Mouse (Mus musculus) limb, embryonic 15.5 days (tissue): ENCODE data around the gene Necap2. TPM values are rescaled to one million over a fixed set of nuclear protein-coding genes. Genes with fewer than 3 reads are reported as not detected.

Experiments
- ATAC-seq: fragments of 200-750 bp; cut with Nextera tagmentation; 2 replicates; pipeline ENCODE4 v1.8.0; 2017; ENCODE audit warnings: low read depth, moderate TSS enrichment; ENCODE audit not compliant: insufficient number of reproducible peaks, low FRiP score, low TSS enrichment
- H3K27ac ChIP-seq: fragments of 300-500 bp; sonication (generic); 2 replicates; pipeline ENCODE4 v1.5.1; 2015; ENCODE audit warnings: moderate library complexity, mild to moderate bottlenecking, inconsistent platforms
- H3K27me3 ChIP-seq: fragments of 300-500 bp; sonication (generic); 2 replicates; pipeline ENCODE4 v1.6.1; 2015; ENCODE audit warnings: inconsistent platforms
- H3K36me3 ChIP-seq: fragments of 300-500 bp; sonication (generic); 2 replicates; pipeline ENCODE4 v1.6.1; 2015; ENCODE audit warnings: inconsistent platforms
- H3K4me1 ChIP-seq: fragments of 300-500 bp; sonication (generic); 2 replicates; pipeline ENCODE4 v1.6.1; 2015; ENCODE audit warnings: inconsistent platforms
- H3K4me2 ChIP-seq: fragments of 300-500 bp; sonication (generic); 2 replicates; pipeline ENCODE4 v1.6.1; 2015; ENCODE audit warnings: mild to moderate bottlenecking, inconsistent platforms
- H3K4me3 ChIP-seq: fragments of 300-500 bp; sonication (generic); 2 replicates; pipeline ENCODE4 v1.5.1; 2015; ENCODE audit warnings: mild to moderate bottlenecking, inconsistent platforms
- H3K9ac ChIP-seq: fragments of 300-500 bp; sonication (generic); 2 replicates; pipeline ENCODE4 v1.6.1; 2015; ENCODE audit warnings: inconsistent platforms
- H3K9me3 ChIP-seq: fragments of 300-500 bp; sonication (generic); 2 replicates; pipeline ENCODE4 v1.6.1; 2016; ENCODE audit warnings: inconsistent platforms
- WGBS: fragments of 180-500 bp; shearing (Covaris S2); methylation state at CpG from one replicate; pipeline ENCODE4 v1.1.7; 2015; 5-methylcytosine and 5-hydroxymethylcytosine counted together
- polyA plus RNA-seq: library from polyadenylated mRNA; unstranded; fragments of >200 nt; fragmentation: Nextera tagmentation; extraction: Ambion mirVana; gene quantifications from 2 replicates; pipeline ENCODE4 v1.2.1, GENCODE M21; 2015

The Necap2 gene
- polyA plus RNA-seq, 1 experiment from 2014 or later = 95.8 TPM

- Histone ChIP-seq H3K36me3 (peaks cover 23% of the 10 kb centered on the region), H3K4me2 (no peak overlapping the region), H3K4me1 (peaks cover 9% of the 10 kb centered on the region), H3K9me3 (no peaks in the 10 kb centered on the region), H3K27ac (no peak overlapping the region), H3K27me3 (no peaks in the 10 kb centered on the region), H3K9ac (no peak overlapping the region), H3K4me3 (no peak overlapping the region)
- ATAC-seq = no peak
- 42% methylated on average over 17 of the region's 17 CpGs for WGBS
These were observed 24.5 kb downstream of the Necap2 start for GRCm38 (mm10) chr4:141053568-141054161.

- no peak for ATAC-seq
- Histone ChIP-seq H3K4me2 (no peak overlapping the region), H3K36me3 (peaks cover 25% of the 10 kb centered on the region), H3K9ac (no peak overlapping the region), H3K27me3 (no peaks in the 10 kb centered on the region), H3K4me3 (no peak overlapping the region), H3K27ac (no peak overlapping the region), H3K4me1 (peaks cover 9% of the 10 kb centered on the region), H3K9me3 (no peaks in the 10 kb centered on the region)
- 60% methylated on average over 8 of the region's 8 CpGs for WGBS
These were observed 25.0 kb downstream of the Necap2 start for GRCm38 (mm10) chr4:141053138-141053537.

GRCm38 (mm10) chr4:141052442-141052841 is 25.7 kb downstream of the Necap2 start:
- no peaks in the 10 kb centered on the region for H3K27me3 ChIP-seq
- no peak overlapping the region for H3K9ac ChIP-seq
- peaks cover 22% of the 10 kb centered on the region for H3K36me3 ChIP-seq
- no peak overlapping the region for H3K27ac ChIP-seq
- WGBS = 82% methylated on average over 12 of the region's 12 CpGs
- no peak overlapping the region for H3K4me3 ChIP-seq
- no peaks in the 10 kb centered on the region for H3K9me3 ChIP-seq
- H3K4me2 ChIP-seq = no peak overlapping the region
- peaks cover 9% of the 10 kb centered on the region for H3K4me1 ChIP-seq
- ATAC-seq = no peak

GRCm38 (mm10) chr4:141049476-141049835 is 28.7 kb downstream of the Necap2 start:
- Histone ChIP-seq H3K9me3 (no peaks in the 10 kb centered on the region), H3K9ac (no peak overlapping the region), H3K36me3 (peaks cover 30% of the 10 kb centered on the region)

GRCm38 (mm10) chr4:141048810-141049475 is 29.2 kb downstream of the Necap2 start:
- Histone ChIP-seq H3K36me3 (peaks cover 30% of the 10 kb centered on the region), H3K9me3 (no peaks in the 10 kb centered on the region), H3K4me2 (no peak overlapping the region), H3K9ac (no peak overlapping the region), H3K4me1 (peaks cover 12% of the 10 kb centered on the region), H3K4me3 (no peak overlapping the region), H3K27me3 (no peaks in the 10 kb centered on the region), H3K27ac (no peak overlapping the region)
- 88% methylated on average over 17 of the region's 17 CpGs for WGBS
- no peak for ATAC-seq

More at GRCm38 (mm10) chr4:141049476-141049835, 28.7 kb downstream of the Necap2 start:
- Histone ChIP-seq H3K27ac (no peak overlapping the region), H3K27me3 (no peaks in the 10 kb centered on the region), H3K4me3 (no peak overlapping the region), H3K4me1 (peaks cover 14% of the 10 kb centered on the region), H3K4me2 (no peak overlapping the region)
- 47% methylated on average over 4 of the region's 4 CpGs for WGBS
- no peak for ATAC-seq

- 8% methylated on average over 8 of the region's 8 CpGs for WGBS
- Histone ChIP-seq H3K9me3 (no peaks in the 10 kb centered on the region), H3K9ac (no peak overlapping the region), H3K27ac (peak overlapping the region; percentile 55), H3K4me1 (peaks cover 12% of the 10 kb centered on the region), H3K27me3 (no peaks in the 10 kb centered on the region), H3K4me2 (no peak overlapping the region), H3K36me3 (peaks cover 42% of the 10 kb centered on the region), H3K4me3 (no peak overlapping the region)
- ATAC-seq = peak; percentile 40; the same call in 1 of the 2 replicates
These were observed 33.3 kb downstream of the Necap2 start for GRCm38 (mm10) chr4:141044816-141045215.

- no peaks in the 10 kb centered on the region for H3K9me3 ChIP-seq
- H3K4me3 ChIP-seq = no peak overlapping the region
- no peak overlapping the region for H3K9ac ChIP-seq
- WGBS = 46% methylated on average over 12 of the region's 12 CpGs
- no peak overlapping the region for H3K4me2 ChIP-seq
- H3K4me1 ChIP-seq = peaks cover 12% of the 10 kb centered on the region
- no peaks in the 10 kb centered on the region for H3K27me3 ChIP-seq
- ATAC-seq = no peak
- peaks cover 44% of the 10 kb centered on the region for H3K36me3 ChIP-seq
- no peak overlapping the region for H3K27ac ChIP-seq
These were observed 37.0 kb downstream of the Necap2 start for GRCm38 (mm10) chr4:141041117-141041516.

- WGBS = 73% methylated on average over 27 of the region's 27 CpGs
- H3K4me2 ChIP-seq = no peak overlapping the region
- H3K4me1 ChIP-seq = peaks cover 22% of the 10 kb centered on the region
- no peak overlapping the region for H3K9ac ChIP-seq
- no peak overlapping the region for H3K4me3 ChIP-seq
- no peak for ATAC-seq
- H3K27ac ChIP-seq = peak overlapping the region; percentile 33
- no peaks in the 10 kb centered on the region for H3K27me3 ChIP-seq
- H3K36me3 ChIP-seq = peaks cover 55% of the 10 kb centered on the region
- no peaks in the 10 kb centered on the region for H3K9me3 ChIP-seq
These were observed 44.3 kb downstream of the Necap2 start for GRCm38 (mm10) chr4:141033606-141034549.

- H3K27ac ChIP-seq = no peak overlapping the region
- H3K9ac ChIP-seq = no peak overlapping the region
- H3K9me3 ChIP-seq = no peaks in the 10 kb centered on the region
- H3K4me2 ChIP-seq = no peak overlapping the region
- H3K36me3 ChIP-seq = peaks cover 57% of the 10 kb centered on the region
- ATAC-seq = no peak
- peaks cover 22% of the 10 kb centered on the region for H3K4me1 ChIP-seq
- H3K27me3 ChIP-seq = no peaks in the 10 kb centered on the region
- 13% methylated on average over 6 of the region's 6 CpGs for WGBS
- no peak overlapping the region for H3K4me3 ChIP-seq
These were observed 46.4 kb downstream of the Necap2 start for GRCm38 (mm10) chr4:141031733-141032132.

GRCm38 (mm10) chr4:141030541-141031206 is 47.5 kb downstream of the Necap2 start:
- H3K9me3 ChIP-seq = no peaks in the 10 kb centered on the region
- H3K4me2 ChIP-seq = no peak overlapping the region
- ATAC-seq = no peak
- H3K4me3 ChIP-seq = no peak overlapping the region
- WGBS = 82% methylated on average over 17 of the region's 18 CpGs
- H3K4me1 ChIP-seq = peaks cover 22% of the 10 kb centered on the region
- no peaks in the 10 kb centered on the region for H3K27me3 ChIP-seq
- H3K27ac ChIP-seq = no peak overlapping the region
- H3K36me3 ChIP-seq = peaks cover 54% of the 10 kb centered on the region
- no peak overlapping the region for H3K9ac ChIP-seq

GRCm38 (mm10) chr4:141024992-141025391 is 53.2 kb downstream of the Necap2 start:
- no peaks in the 10 kb centered on the region for H3K9me3 ChIP-seq
- no peak overlapping the region for H3K27ac ChIP-seq
- peaks cover 30% of the 10 kb centered on the region for H3K4me1 ChIP-seq
- H3K27me3 ChIP-seq = no peaks in the 10 kb centered on the region
- ATAC-seq = no peak
- H3K9ac ChIP-seq = no peak overlapping the region
- H3K4me2 ChIP-seq = no peak overlapping the region
- no peak overlapping the region for H3K4me3 ChIP-seq
- WGBS = 81% methylated on average over 26 of the region's 27 CpGs
- peaks cover 43% of the 10 kb centered on the region for H3K36me3 ChIP-seq
